Mouse (Mus musculus): Measurements from ENCODE around the gene Tlk2.

Gene Tlk2

DNA sequence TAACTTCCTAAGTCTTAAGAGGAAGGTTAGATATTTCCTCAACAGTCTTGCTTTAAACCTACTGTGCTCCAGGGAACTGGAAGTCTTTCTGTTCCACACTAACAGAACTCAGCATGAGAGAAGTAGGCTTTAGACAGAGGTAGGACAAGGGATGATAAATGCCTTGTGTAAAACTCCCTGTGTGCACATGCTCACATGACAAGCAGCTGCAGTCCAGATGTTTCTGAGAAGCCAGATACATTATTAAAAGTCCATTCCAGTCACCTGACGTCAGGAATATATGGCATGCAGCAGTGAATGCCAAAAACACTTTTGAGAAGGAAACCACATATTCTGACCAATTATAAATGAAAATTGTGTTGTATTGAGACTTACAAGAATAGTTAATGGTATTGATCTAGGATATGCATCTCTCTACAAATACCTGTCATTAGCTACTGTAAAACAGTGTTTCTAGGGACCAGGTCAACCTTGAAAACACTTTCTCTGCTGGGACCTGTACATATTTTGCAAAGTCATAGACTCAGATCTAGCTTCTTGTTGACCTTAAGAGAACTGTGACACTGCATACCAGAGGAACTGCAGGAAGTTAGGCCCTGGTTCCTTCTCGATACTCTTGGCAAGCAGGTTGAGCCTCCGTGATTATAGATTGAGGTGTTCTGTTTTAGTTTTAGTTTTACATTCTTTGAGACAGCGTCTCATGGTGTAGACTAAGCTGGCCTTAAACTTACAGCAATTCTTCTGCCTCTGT, 83.2 kb downstream of the Tlk2 start:
- no peak for DNase-seq (ENCODE audit: low spot score)

GRCm38 (mm10) chr11:105264506-105264905, 85.9 kb downstream of the Tlk2 start:
- DNase-seq (ENCODE audit: low spot score) = no peak

GRCm38 (mm10) chr11:105264988-105265387, 86.4 kb downstream of the Tlk2 start:
- no peak for DNase-seq (ENCODE audit: low spot score)

- DNase-seq (ENCODE audit: low spot score) = no peak
Measured at GRCm38 (mm10) chr11:105270155-105270554, 91.5 kb downstream of the Tlk2 start.

DNA sequence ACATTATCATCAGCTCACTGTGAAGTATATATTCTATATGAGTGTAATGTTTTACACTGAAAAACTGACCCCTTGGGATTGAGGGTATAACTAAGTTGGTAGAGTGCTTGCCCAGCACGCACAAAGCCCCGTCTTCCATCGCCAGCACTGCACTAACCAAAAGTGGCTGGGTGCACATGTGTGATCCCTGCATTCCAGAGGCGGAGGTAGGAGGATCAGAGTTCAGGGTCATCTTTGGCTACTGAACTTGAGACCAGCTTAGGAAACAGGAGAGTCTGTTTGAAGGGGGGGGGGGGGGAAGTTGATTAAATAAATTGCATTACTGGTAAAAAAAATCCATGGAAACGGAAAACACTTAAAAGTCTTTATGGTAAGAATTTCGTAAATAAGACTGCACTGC, 101.8 kb downstream of the Tlk2 start:
- DNase-seq (ENCODE audit: low spot score) = no peak

GRCm38 (mm10) chr11:105281291-105281690, 102.7 kb downstream of the Tlk2 start:
- DNase-seq (ENCODE audit: low spot score) = no peak

GRCm38 (mm10) chr11:105281763-105282459, 103.3 kb downstream of the Tlk2 start:
- no peak for DNase-seq (ENCODE audit: low spot score)

DNA sequence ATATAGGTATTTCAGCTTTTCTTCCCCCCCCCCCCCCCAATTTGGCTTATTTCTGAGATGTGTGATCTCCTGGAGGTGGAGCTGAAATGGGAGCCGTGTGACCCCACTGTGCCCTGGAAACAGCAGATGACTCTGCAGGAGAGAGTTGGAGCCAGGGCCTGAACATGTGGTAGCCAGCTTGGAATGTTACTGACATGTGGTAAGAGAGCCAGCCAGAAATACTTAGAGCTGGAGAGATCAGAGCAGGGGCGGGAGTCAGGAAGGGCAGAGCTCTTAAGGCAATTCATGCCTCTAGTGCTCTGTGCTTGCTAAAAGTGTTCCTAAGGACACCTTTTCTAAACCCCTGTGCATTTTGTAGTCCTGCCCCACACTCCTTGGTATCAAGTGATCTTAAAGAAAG, 103.9 kb downstream of the Tlk2 start:
- DNase-seq (ENCODE audit: low spot score) = no peak

- no peak for DNase-seq (ENCODE audit: low spot score)
Measured at GRCm38 (mm10) chr11:105283016-105283415, 104.4 kb downstream of the Tlk2 start.

DNA sequence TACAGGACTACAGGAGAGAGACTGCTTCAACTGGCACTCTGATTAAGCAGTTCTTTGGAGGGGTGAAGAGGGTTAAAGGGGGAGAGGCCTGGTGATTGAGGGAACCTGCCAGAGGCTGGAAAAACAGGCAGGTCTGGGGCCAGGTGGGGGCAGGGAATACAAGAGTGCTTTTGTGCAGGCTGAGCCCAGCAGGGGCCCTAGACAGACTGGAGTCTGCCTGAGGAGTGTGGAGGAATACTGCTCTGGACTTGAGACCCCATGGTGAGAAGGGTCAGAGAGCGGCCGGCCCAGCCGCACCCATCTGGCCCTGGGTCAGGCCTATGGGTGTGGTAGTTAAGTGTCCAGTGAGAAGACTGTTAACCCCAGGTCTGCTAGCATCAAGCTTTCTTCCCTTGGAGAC, 107.1 kb downstream of the Tlk2 start:
- DNase-seq (ENCODE audit: low spot score) = no peak

GRCm38 (mm10) chr11:105289403-105289802, 110.8 kb downstream of the Tlk2 start:
- no peak for DNase-seq (ENCODE audit: low spot score)

DNA sequence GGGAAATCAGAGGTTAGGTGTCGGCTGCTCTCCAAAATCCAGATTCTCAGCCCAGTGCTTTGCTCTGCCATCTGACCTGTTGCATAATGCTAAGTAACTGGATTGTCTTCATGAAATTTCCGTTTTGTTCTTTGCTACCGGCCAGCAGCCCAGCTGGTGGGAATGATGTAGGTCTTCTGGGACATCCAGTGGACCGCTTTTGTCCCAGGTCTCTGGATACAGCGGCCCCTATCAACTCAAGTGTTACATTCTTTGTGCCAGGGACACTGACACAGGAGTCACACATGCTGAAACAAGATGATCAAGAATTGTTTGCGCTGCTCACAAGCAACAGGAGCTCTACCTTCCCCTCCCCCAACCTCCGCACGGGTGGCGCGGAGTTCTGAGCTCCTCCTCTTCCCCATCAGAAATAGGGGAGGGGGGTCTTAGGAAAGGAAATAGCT, 113.1 kb downstream of the Tlk2 start:
- no peak for DNase-seq (ENCODE audit: low spot score)

DNA sequence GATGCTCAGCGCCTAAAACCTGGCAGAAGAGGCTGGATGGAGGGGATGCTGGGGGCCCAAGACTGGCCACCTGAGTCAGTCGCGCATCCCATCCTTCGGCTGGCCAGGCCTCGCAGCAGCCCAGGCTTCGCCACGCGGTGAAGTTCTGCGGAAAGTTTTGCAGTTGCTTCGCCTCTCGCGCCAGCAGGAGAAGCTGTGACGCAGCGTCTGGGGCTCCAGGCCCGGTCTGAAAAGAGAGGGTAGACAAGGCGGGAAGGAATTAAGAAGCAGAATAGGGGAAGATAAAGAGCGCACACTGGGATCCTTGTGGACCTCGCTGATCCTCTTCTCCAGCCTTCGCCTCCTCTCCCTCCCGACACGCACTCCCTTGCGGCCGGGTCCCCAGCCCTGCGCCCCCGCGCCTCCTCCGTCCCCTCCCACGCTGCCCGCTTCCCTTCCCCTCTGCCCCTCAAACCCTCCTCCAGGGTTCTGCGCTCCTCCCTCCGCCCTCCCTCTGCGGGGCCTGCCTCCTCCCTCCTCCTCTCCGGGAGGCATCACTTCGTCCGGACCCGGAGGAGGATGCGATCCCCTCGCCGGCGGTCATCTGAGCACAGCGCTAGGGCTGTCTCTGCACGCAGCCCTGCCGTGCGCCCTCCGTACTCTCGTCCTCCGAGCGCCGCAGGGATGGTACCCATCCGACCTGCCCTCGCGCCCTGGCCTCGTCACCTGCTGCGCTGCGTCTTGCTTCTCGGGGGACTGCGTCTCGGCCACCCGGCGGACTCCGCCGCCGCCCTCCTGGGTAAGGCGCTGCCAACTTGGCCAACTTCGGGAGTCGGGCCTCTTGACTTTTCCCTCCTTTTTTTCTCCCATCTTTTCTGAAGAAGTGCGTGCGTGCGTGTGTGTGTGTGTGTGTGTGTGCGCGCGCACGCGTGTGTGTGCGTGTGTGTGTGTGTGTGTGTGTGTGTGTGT, 113.8 kb downstream of the Tlk2 start, which contains the start of gene Mrc2:
Gene Mrc2 (plus strand): TSS at position 520 of the 948 bp plus-strand sequence.
- DNase-seq (ENCODE audit: low spot score) = no peak

DNA sequence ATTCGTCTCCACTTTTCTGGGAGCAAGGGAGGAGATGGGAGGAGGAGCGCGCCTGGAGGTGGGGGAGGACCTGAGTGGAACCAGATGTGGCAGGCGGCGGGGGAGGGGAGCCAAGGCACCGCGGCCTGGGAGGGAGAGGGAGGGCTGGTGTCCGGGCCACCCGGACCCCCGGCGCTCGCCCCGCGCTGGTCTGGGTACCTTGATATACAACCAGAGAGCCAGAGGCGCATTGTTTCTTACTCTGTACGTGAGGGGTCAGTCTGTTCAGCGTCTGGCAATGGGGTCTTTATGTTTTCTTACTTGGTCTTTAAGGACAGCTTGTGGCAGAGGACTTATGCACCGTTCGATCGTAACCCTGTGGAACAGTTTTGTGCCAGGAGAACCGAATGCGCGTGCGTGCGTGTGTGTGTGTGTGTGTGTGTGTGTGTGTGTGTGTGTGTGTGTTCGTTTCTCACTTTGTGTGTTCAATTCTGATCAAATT, 114.5 kb downstream of the Tlk2 start:
- DNase-seq (ENCODE audit: low spot score) = no peak

GRCm38 (mm10) chr11:105293901-105294494, 115.4 kb downstream of the Tlk2 start:
- no peak for DNase-seq (ENCODE audit: low spot score)

GRCm38 (mm10) chr11:105296084-105296483, 117.5 kb downstream of the Tlk2 start:
- DNase-seq (ENCODE audit: low spot score) = no peak

DNA sequence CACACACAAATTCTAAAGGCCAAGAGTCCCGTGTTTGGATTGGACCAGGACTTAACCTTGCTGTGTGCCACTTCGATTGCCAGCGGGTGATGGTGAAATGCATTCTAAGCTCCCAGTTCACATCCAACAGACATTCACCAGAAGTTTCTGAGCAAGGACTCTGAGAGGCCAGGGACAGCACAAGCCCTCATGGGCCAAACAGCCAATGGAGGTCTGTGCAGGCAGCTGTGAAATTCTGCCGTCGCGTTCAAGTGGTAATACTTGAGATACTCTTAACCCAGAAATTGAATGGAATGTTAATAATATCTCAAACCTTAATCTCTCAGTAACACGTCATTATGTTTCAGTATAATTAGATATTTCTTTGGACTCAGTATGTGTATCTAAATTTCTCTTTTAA, 131.6 kb downstream of the Tlk2 start:
- no peak for DNase-seq (ENCODE audit: low spot score)

- no peak for DNase-seq (ENCODE audit: low spot score)
Measured at GRCm38 (mm10) chr11:105311291-105311975, 132.8 kb downstream of the Tlk2 start.

- DNase-seq (ENCODE audit: low spot score) = no peak
Measured at GRCm38 (mm10) chr11:105312311-105312942, 133.8 kb downstream of the Tlk2 start.

DNA sequence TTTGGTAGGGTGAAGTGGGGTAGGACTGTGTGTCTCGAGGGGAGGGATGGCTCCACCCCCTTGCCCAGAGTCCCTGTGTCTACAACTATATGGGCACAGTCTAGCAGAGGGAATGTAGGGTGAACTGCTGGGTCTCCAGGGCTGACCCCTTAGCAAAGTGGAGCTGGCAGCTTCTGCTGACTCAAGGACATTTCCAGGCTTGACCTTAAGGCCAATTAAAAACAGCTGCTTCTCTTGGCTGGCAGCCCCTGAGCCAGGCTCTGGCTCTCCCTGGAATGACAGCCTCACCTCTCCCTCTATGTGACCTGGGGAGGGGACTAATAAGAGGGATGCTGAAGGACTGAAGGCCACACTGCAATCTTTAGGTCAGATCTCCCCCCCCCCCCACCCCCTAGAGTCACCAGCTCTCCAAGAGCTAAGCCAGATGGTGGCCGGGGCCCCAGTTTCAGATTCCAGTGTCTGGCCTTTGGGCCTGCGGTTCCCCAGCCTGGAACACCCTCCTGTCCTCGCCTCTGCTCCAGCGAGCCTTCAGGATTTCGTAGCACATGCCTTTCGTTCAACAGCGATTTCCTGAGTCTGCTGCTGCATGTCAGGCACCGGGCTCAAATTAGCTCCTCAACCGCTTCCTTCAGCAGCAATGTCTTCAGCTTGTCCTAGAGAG, 134.5 kb downstream of the Tlk2 start:
- no peak for DNase-seq (ENCODE audit: low spot score)

All from spleen, adult 12 weeks (tissue).